Mouse (Mus musculus) erythroblast, embryonic 14.5 days (primary cell): Measurements from ENCODE around the gene Pspc1.

Experiments
- GATA1 ChIP-seq: IDR thresholded peaks from 2 replicates; pipeline ENCODE4 v1.6.1; 2012; ENCODE audit warnings: low read length, inconsistent platforms, mixed read lengths
- TAL1 ChIP-seq: IDR thresholded peaks from 3 replicates; pipeline ENCODE4 v1.6.1; 2012; ENCODE audit warnings: low read length, inconsistent platforms, mixed read lengths

GRCm38 (mm10) chr14:56726493-56726892 is 51.6 kb downstream of the Pspc1 start:
- no peak for TF ChIP-seq TAL1
- TF ChIP-seq GATA1, result no peak
